Mouse (Mus musculus) retina, postnatal 7 days (tissue): ENCODE results near the gene Btd.

ENCODE experiments used
- DNase-seq: peaks from one replicate; pipeline ENCODE4 v3.0.0-alpha.2; 2012; ENCODE audit warnings: low read depth, low spot score

The Btd gene

GRCm38 (mm10) chr14:31645920-31646319 lies 5.1 kb downstream of the Btd start:
- no peak for DNase-seq

- DNase-seq, result no peak
Measured at GRCm38 (mm10) chr14:31647991-31648390, 7.2 kb downstream of the Btd start.

- no peak for DNase-seq
Measured at GRCm38 (mm10) chr14:31650347-31650746, 9.5 kb downstream of the Btd start.

- DNase-seq, result no peak
Measured at GRCm38 (mm10) chr14:31651206-31651605, 10.4 kb downstream of the Btd start.

GRCm38 (mm10) chr14:31652106-31652505 lies 11.3 kb downstream of the Btd start:
- no peak for DNase-seq

- DNase-seq, result no peak
Measured at GRCm38 (mm10) chr14:31652624-31653023, 11.8 kb downstream of the Btd start.

- DNase-seq, result no peak
Measured at GRCm38 (mm10) chr14:31653101-31653875, 12.5 kb downstream of the Btd start.

- DNase-seq, result no peak
Measured at GRCm38 (mm10) chr14:31654816-31655215, 14.0 kb downstream of the Btd start.

GRCm38 (mm10) chr14:31655406-31655805 lies 14.6 kb downstream of the Btd start:
- no peak for DNase-seq

GRCm38 (mm10) chr14:31656386-31656785 lies 15.6 kb downstream of the Btd start:
- no peak for DNase-seq

GRCm38 (mm10) chr14:31656857-31657645 lies 16.2 kb downstream of the Btd start:
- no peak for DNase-seq

- DNase-seq, result no peak
Measured at GRCm38 (mm10) chr14:31658126-31658680, 17.4 kb downstream of the Btd start.

GRCm38 (mm10) chr14:31659501-31660181 lies 18.8 kb downstream of the Btd start:
- no peak for DNase-seq

- DNase-seq, result no peak
Measured at GRCm38 (mm10) chr14:31660312-31661093, 19.7 kb downstream of the Btd start.

- DNase-seq, result peak; percentile 61
Measured at GRCm38 (mm10) chr14:31661671-31662554, 21.1 kb downstream of the Btd start.

- DNase-seq, result no peak
Measured at GRCm38 (mm10) chr14:31662555-31663211, 21.9 kb downstream of the Btd start.

GRCm38 (mm10) chr14:31663376-31664099 lies 22.7 kb downstream of the Btd start:
- DNase-seq, result no peak

GRCm38 (mm10) chr14:31664100-31664902 lies 23.5 kb downstream of the Btd start:
- DNase-seq, result no peak
